Mouse (Mus musculus) neural tube, embryonic 15.5 days (tissue): Measurements from ENCODE around the gene Dthd1. TPM values are rescaled to one million over a fixed set of nuclear protein-coding genes. Genes with fewer than 3 reads are reported as not detected.

Source experiments
- ATAC-seq: fragments of 200-750 bp; cut with Nextera tagmentation; 2 replicates; pipeline ENCODE4 v1.8.0; 2017; ENCODE audit warnings: mild to moderate bottlenecking, moderate TSS enrichment, moderate library complexity; ENCODE audit not compliant: low FRiP score
- H3K27ac ChIP-seq: fragments of 300-500 bp; sonication (generic); replicated peaks from 2 replicates; pipeline ENCODE4 v1.5.1; 2015; ENCODE audit warnings: mild to moderate bottlenecking, inconsistent platforms
- H3K27me3 ChIP-seq: fragments of 300-500 bp; sonication (generic); replicated peaks from 2 replicates; pipeline ENCODE4 v1.6.1; 2015; ENCODE audit warnings: inconsistent platforms
- H3K36me3 ChIP-seq: fragments of 300-500 bp; sonication (generic); 2 replicates; pipeline ENCODE4 v1.6.1; 2015; ENCODE audit warnings: inconsistent platforms
- H3K4me1 ChIP-seq: fragments of 300-500 bp; sonication (generic); 2 replicates; pipeline ENCODE4 v1.6.1; 2015; ENCODE audit warnings: inconsistent platforms
- H3K4me2 ChIP-seq: fragments of 300-500 bp; sonication (generic); 2 replicates; pipeline ENCODE4 v1.6.1; 2015; ENCODE audit warnings: inconsistent platforms, mild to moderate bottlenecking, moderate library complexity
- H3K4me3 ChIP-seq: fragments of 300-500 bp; sonication (generic); replicated peaks from 2 replicates; pipeline ENCODE4 v1.5.1; 2015; ENCODE audit warnings: mild to moderate bottlenecking, inconsistent platforms
- H3K9ac ChIP-seq: fragments of 300-500 bp; sonication (generic); replicated peaks from 2 replicates; pipeline ENCODE4 v1.6.1; 2015; ENCODE audit warnings: mild to moderate bottlenecking, inconsistent platforms
- H3K9me3 ChIP-seq: fragments of 300-500 bp; sonication (generic); replicated peaks from 2 replicates; pipeline ENCODE4 v1.6.1; 2016; ENCODE audit warnings: inconsistent platforms
- WGBS: fragments of 180-500 bp; shearing (Covaris S2); methylation state at CpG from one replicate; pipeline ENCODE4 v1.1.7; 2015; ENCODE audit warnings: mixed read lengths; 5-methylcytosine and 5-hydroxymethylcytosine counted together
- polyA plus RNA-seq: library from polyadenylated mRNA; unstranded; fragments of >200 nt; fragmentation: Nextera tagmentation; extraction: Ambion mirVana; gene quantifications from 2 replicates; pipeline ENCODE4 v1.2.1, GENCODE M21; 2015

Dthd1 gene
- polyA plus RNA-seq: not detected in 2 replicates

GRCm38 (mm10) chr5:62813402-62814071 lies at the start of gene Dthd1:
Gene Dthd1 (plus strand): TSS chr5:62813823.
- Histone ChIP-seq H3K4me2 (no peak within 1 kb of the TSS), H3K4me3 (no peak within 1 kb of the TSS), H3K27me3 (no peaks in the 10 kb centered on the region), H3K9me3 (peaks cover 3% of the 10 kb centered on the region; the same call in 1 of the 2 replicates), H3K9ac (no peak within 1 kb of the TSS), H3K36me3 (no peaks in the 10 kb centered on the region), H3K4me1 (no peaks in the 10 kb centered on the region), H3K27ac (no peak within 1 kb of the TSS; the same call in 1 of the 2 replicates)
- WGBS: 45% methylated on average over 6 of the region's 6 CpGs
- ATAC-seq: peak; percentile 78; the same call in 1 of the 2 replicates

GRCm38 (mm10) chr5:62764161-62764560 lies 49.5 kb upstream of the Dthd1 start:
- WGBS: 76% methylated on average over 5 of the region's 5 CpGs
- H3K4me2 ChIP-seq: peak overlapping the region; percentile 91; the same call in 1 of the 2 replicates
- no peak overlapping the region for H3K9ac ChIP-seq
- ATAC-seq: no peak
- H3K4me1 ChIP-seq: 0 out of 2 replicates have a peak, but pooled peaks cover 8% of the 10 kb centered on the region
- H3K9me3 ChIP-seq: no peaks in the 10 kb centered on the region
- no peak overlapping the region for H3K27ac ChIP-seq
- H3K4me3 ChIP-seq: no peak overlapping the region
- H3K36me3 ChIP-seq: no peaks in the 10 kb centered on the region
- H3K27me3 ChIP-seq: no peaks in the 10 kb centered on the region

- H3K27ac ChIP-seq: no peak overlapping the region
- H3K4me2 ChIP-seq: peak overlapping the region; percentile 91
- H3K27me3 ChIP-seq: no peaks in the 10 kb centered on the region
- peak; percentile 40 for ATAC-seq
- no peaks in the 10 kb centered on the region for H3K9me3 ChIP-seq
- 0 out of 2 replicates have a peak, but pooled peaks cover 8% of the 10 kb centered on the region for H3K4me1 ChIP-seq
- peak overlapping the region; percentile 67 for H3K4me3 ChIP-seq
- H3K36me3 ChIP-seq: no peaks in the 10 kb centered on the region
- H3K9ac ChIP-seq: peak overlapping the region; percentile 64
- WGBS: 14% methylated on average over 5 of the region's 5 CpGs
Observed at GRCm38 (mm10) chr5:62765459-62765783, 48.2 kb upstream of the Dthd1 start.

- Histone ChIP-seq H3K27me3 (no peaks in the 10 kb centered on the region), H3K4me1 (0 out of 2 replicates have a peak, but pooled peaks cover 5% of the 10 kb centered on the region), H3K9ac (peak within 1 kb of the TSS; percentile 64), H3K4me2 (peak within 1 kb of the TSS; percentile 91), H3K4me3 (peak within 1 kb of the TSS; percentile 67), H3K36me3 (no peaks in the 10 kb centered on the region), H3K27ac (no peak within 1 kb of the TSS), H3K9me3 (no peaks in the 10 kb centered on the region)
- ATAC-seq: peak; percentile 92
- under 1% methylated on average over 89 of the region's 106 CpGs for WGBS
Observed at GRCm38 (mm10) chr5:62765784-62766701, 47.6 kb upstream of the Dthd1 start, which contains the start of gene Arap2. Gene Arap2 (minus strand): TSS chr5:62766159.

GRCm38 (mm10) chr5:62771775-62772599 lies 41.6 kb upstream of the Dthd1 start:
- H3K27ac ChIP-seq: no peak overlapping the region
- H3K9ac ChIP-seq: no peak overlapping the region
- ATAC-seq: no peak
- no peaks in the 10 kb centered on the region for H3K4me1 ChIP-seq
- H3K4me2 ChIP-seq: no peak overlapping the region
- H3K4me3 ChIP-seq: no peak overlapping the region
- no peaks in the 10 kb centered on the region for H3K36me3 ChIP-seq
- H3K27me3 ChIP-seq: no peaks in the 10 kb centered on the region
- H3K9me3 ChIP-seq: no peaks in the 10 kb centered on the region
- 82% methylated on average over 11 of the region's 11 CpGs for WGBS

- H3K36me3 ChIP-seq: no peaks in the 10 kb centered on the region
- no peak overlapping the region for H3K4me3 ChIP-seq
- H3K4me2 ChIP-seq: no peak overlapping the region
- no peak for ATAC-seq
- no peak overlapping the region for H3K9ac ChIP-seq
- no peaks in the 10 kb centered on the region for H3K4me1 ChIP-seq
- WGBS: 94% methylated on average over 8 of the region's 8 CpGs
- no peak overlapping the region for H3K27ac ChIP-seq
- H3K9me3 ChIP-seq: no peaks in the 10 kb centered on the region
- H3K27me3 ChIP-seq: no peaks in the 10 kb centered on the region
Observed at GRCm38 (mm10) chr5:62777804-62778203, 35.8 kb upstream of the Dthd1 start.

- H3K4me3 ChIP-seq: no peak overlapping the region
- no peaks in the 10 kb centered on the region for H3K27me3 ChIP-seq
- H3K4me2 ChIP-seq: no peak overlapping the region
- WGBS: 82% methylated on average over 5 of the region's 5 CpGs
- no peaks in the 10 kb centered on the region for H3K36me3 ChIP-seq
- H3K9ac ChIP-seq: no peak overlapping the region
- no peaks in the 10 kb centered on the region for H3K4me1 ChIP-seq
- H3K9me3 ChIP-seq: no peaks in the 10 kb centered on the region
- H3K27ac ChIP-seq: no peak overlapping the region
- ATAC-seq: no peak
Observed at GRCm38 (mm10) chr5:62778682-62779081, 34.9 kb upstream of the Dthd1 start.

GRCm38 (mm10) chr5:62786809-62787208 lies 26.8 kb upstream of the Dthd1 start:
- Histone ChIP-seq H3K9ac (no peak overlapping the region), H3K27ac (no peak overlapping the region), H3K36me3 (no peaks in the 10 kb centered on the region), H3K4me2 (no peak overlapping the region), H3K27me3 (no peaks in the 10 kb centered on the region), H3K9me3 (no peaks in the 10 kb centered on the region), H3K4me1 (no peaks in the 10 kb centered on the region), H3K4me3 (no peak overlapping the region)
- ATAC-seq: no peak
- 88% methylated on average over 3 of the region's 3 CpGs for WGBS

GRCm38 (mm10) chr5:62790921-62791564 lies 22.6 kb upstream of the Dthd1 start:
- H3K36me3 ChIP-seq: no peaks in the 10 kb centered on the region
- WGBS: 94% methylated on average over 5 of the region's 5 CpGs
- no peak overlapping the region for H3K9ac ChIP-seq
- no peak overlapping the region for H3K4me3 ChIP-seq
- no peaks in the 10 kb centered on the region for H3K9me3 ChIP-seq
- no peaks in the 10 kb centered on the region for H3K4me1 ChIP-seq
- H3K4me2 ChIP-seq: no peak overlapping the region
- ATAC-seq: no peak
- no peaks in the 10 kb centered on the region for H3K27me3 ChIP-seq
- H3K27ac ChIP-seq: no peak overlapping the region

- Histone ChIP-seq H3K4me2 (no peak overlapping the region), H3K4me3 (no peak overlapping the region), H3K4me1 (no peaks in the 10 kb centered on the region), H3K9me3 (no peaks in the 10 kb centered on the region), H3K27ac (no peak overlapping the region), H3K27me3 (no peaks in the 10 kb centered on the region), H3K36me3 (no peaks in the 10 kb centered on the region), H3K9ac (no peak overlapping the region)
- 89% methylated on average over 1 of the region's 1 CpGs for WGBS
- ATAC-seq: no peak
Observed at GRCm38 (mm10) chr5:62792776-62793175, 20.8 kb upstream of the Dthd1 start.

- 27% methylated on average over 1 of the region's 1 CpGs for WGBS
- H3K4me3 ChIP-seq: no peak overlapping the region
- no peaks in the 10 kb centered on the region for H3K4me1 ChIP-seq
- H3K9ac ChIP-seq: no peak overlapping the region
- no peak overlapping the region; the same call in 1 of the 2 replicates for H3K27ac ChIP-seq
- H3K4me2 ChIP-seq: no peak overlapping the region
- ATAC-seq: peak; percentile 24; the same call in 1 of the 2 replicates
- H3K36me3 ChIP-seq: no peaks in the 10 kb centered on the region
- H3K27me3 ChIP-seq: no peaks in the 10 kb centered on the region
- no peaks in the 10 kb centered on the region for H3K9me3 ChIP-seq
Observed at GRCm38 (mm10) chr5:62814072-62814414, 420 bp downstream of the Dthd1 start.
